Mouse (Mus musculus): Measurements from ENCODE around the gene BC052040. TPM values are rescaled to one million over a fixed set of nuclear protein-coding genes. Genes with fewer than 3 reads are reported as not detected.

The BC052040 gene
- total RNA-seq, 2 experiments from 2014 or later = 5.5 to 16.0 TPM

DNA sequence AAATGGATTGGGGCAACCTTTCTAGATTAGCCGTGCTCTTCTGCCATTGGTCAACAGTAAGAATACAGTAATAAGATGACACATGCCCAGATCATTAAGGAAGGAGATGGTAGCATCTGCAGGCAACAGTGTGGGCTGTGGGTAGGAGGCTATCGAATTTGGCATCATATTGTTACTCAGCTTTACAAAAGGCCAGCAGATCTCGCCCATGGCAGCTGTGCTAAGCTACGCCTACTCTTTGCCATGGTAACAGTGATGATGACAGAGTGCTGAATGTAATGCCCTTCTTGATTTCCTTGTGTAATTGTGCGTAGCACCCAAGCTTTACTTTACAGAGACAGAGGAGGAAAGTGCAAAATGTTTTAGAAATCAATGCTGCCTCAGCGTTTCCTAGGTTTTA lies 106.8 kb downstream of the BC052040 start:
- no peak for ATAC-seq (replicated peaks; ENCODE audit: poor library complexity, severe bottlenecking)

DNA sequence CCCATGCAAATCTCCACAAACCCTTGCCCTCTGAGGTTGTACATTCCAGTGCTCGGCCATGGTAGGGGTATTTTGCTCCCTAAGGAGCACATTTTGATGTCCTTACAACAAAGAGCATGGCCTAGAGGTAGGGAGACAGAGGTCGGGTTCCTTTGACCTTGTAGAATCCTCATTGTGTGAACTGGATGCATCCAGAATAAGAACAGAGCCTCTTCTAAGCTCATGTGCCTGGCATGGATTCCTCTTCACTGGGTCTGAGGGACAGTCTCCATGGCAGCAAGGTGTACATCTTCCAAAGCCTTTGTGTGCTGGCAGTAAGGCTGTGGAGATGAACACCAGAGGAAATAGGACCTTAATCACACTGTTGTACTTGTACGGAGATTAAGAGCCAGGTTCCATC lies 112.3 kb downstream of the BC052040 start:
- no peak for ATAC-seq (replicated peaks; ENCODE audit: poor library complexity, severe bottlenecking)

DNA sequence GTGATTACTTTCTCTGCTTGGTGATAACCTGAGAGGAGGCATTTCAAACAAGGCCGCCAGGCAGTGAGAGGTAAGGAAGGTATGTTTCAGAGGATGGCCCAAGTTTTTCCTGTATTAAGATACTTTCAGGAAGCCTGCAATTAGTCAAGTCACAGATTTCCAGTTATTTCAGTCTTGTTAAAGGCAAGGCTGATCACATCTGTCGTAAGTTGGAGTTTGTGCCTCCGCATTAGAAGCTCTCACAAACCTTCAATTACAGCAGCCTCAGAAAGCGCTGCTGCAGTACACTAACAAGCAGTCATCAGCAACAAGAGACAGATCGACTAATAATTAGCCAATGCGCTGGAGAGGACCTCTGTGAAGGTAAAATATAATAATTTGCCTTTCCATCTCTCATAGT lies 112.9 kb downstream of the BC052040 start:
- ATAC-seq (replicated peaks; ENCODE audit: poor library complexity, severe bottlenecking) = no peak

DNA sequence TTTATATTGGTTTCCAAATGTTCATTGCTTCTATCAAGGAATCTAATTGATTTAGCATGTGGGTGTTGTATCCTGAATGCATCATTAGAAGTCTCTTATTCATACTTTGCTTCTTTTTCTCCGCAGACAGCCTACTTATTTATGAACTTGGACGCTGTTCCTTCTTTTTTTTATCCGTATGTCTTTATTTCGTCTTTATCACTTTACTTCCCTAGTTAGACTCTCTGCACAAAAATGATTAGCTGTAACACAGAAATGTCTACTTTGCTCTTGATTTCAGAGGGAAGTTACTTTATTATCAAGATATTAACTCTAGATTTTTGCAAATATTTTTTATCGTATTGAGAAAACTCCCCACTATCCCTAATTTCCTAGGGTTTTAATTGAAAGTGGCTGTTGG lies 117.5 kb downstream of the BC052040 start:
- no peak for ATAC-seq (replicated peaks; ENCODE audit: poor library complexity, severe bottlenecking)

DNA sequence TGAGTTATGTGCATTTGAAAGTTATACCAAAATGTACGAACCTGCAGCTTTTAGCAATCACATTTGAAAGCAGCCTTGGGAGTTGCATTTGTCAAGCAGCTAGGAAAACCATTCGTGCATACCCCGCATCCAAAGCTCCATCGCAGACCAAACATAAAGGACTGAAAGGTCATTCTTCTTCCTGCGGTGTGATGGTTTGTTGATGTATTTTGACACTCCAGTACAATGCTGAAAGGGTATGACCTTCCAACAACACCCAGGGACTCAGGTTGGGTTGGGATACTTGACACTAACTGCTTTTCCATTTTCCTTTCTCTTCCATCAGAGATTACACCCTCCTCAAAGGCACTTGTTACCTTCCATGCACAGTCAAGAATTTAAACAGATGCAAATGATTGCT lies 121.1 kb downstream of the BC052040 start:
- ATAC-seq (replicated peaks; ENCODE audit: poor library complexity, severe bottlenecking) = no peak

DNA sequence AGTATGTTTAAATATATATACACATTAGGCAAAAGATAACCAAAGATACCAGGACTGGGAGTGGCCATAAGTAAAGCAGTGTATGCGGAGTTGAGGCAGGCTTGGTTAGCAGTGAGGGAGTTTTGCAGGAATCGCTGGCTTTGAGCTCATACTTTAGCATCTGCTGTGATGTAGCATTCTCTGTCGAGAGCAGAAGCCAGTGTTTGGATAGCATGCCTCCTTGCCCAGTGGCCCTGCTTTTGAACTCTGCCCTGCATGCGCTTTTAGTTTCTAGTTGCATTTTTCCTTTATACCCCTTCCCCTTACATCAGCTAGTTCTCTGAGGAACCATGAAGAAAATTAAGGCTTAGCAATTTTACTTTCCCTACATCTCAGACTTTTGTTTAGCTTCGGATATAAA lies 136.0 kb downstream of the BC052040 start:
- ATAC-seq (replicated peaks; ENCODE audit: poor library complexity, severe bottlenecking) = no peak

DNA sequence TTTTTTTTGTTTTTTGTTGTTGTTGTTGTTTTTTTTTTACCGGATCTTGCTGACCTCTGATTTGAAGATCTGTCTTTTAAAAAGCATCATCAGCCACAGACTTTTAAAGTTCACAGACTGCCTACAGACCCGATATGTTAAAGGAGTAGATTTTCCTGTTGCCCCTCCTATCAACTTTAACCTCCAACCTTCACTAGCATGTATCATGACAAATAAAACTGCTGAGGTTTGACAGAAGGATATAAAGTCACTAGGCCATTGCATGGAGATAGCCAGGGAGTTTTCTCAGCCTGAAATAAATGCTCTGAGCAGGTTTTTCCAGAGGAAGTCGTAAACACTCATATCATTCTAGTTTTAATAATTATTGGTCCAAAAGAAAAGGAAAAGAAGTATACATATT lies 136.5 kb downstream of the BC052040 start:
- no peak for ATAC-seq (replicated peaks; ENCODE audit: poor library complexity, severe bottlenecking)

DNA sequence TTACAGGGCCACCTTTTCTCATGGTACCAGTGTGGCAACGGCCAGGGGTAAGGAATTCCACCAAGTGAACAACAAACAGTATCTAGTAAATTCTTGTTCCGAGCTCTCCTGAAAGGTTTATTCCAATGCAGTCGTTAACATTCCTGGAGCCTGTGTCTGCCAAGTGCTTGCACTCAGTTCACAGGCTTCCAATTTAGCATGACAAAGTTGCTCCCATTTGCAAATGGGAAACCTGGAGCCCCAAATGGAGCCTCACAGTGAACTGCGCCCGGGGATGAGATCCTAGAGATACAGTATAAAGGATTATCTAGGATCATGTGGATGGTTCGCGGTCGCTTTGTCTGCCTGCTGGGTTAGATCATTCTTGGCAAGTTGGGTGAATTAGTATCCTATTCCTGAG lies 141.9 kb downstream of the BC052040 start:
- ATAC-seq (replicated peaks; ENCODE audit: poor library complexity, severe bottlenecking) = no peak

DNA sequence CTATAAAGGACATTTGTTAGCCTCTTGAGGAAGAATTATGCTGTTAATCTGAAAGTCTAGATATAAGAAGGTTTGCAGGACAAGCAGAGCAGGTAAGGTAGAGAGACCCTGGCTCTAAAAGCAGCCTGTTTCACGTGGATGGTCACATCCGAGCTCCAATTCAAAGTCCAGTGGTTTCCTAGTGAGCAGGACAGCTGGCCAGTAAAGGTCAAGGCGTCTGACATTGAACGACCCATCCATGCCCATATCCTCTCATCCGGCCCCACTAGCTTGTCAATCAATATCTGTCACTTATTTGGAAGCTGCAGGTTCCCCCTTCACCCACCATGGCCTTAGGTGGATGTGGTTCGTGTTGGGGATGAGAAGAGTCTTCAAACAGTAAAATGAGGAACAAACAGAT lies 142.7 kb downstream of the BC052040 start:
- ATAC-seq (replicated peaks; ENCODE audit: poor library complexity, severe bottlenecking) = no peak

DNA sequence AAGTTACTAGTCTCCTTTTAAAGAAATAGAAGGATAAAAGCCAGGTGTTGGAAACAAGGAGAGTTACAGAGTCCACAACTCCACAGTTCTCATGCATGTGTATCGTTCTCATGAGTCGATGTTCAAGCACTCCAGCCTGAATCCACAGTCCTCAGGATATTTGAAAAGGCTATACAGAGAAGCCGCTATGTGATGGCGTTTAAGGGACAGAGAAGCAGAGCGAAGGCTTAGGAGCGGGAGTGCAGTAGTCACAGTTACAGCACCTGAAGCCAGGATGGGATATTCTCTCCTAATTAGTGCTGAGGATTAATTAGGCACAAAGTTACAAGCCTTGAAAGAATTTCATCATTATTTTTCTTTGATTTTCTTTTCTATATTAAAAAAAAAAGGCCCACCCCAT lies 143.2 kb downstream of the BC052040 start:
- ATAC-seq (replicated peaks; ENCODE audit: poor library complexity, severe bottlenecking) = no peak

DNA sequence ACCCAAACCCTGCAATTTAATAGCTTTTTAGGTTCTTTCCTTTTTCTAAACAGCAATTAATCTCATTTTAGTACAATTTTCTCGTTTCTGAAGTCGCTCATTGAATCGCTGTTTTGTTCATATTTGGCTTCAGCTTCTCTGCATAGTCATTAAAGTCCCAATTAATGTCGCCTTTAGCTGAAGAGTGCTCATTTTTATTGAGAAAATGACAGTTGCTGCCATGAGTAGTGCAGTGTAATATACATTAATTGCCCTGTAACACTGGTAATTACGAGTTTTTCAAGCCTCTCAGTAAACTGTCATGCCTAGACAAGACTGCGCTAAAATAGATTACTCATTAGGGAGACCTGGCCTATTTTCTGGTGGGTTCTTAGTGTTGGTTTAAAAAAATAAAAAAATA lies 144.0 kb downstream of the BC052040 start:
- no peak for ATAC-seq (replicated peaks; ENCODE audit: poor library complexity, severe bottlenecking)

DNA sequence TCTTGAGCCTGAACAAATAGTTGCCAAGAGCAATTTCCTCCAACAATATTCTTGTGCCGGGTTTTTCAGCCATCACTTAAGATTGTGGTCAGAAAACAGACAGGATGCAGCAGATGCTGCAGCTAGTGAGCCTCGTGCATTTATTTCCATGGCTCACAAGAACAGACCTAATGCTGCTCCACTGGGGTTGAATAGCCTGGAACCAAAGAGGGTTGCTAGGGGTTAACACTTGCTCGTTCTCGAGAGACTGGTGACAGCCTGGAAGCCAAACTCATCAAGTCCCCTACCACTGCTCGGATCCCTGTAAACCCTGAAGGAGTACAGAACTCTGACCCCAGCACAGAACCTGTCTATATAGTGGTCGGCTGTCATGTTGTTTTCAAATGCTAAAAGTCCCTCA lies 144.4 kb downstream of the BC052040 start:
- ATAC-seq (replicated peaks; ENCODE audit: poor library complexity, severe bottlenecking) = no peak

DNA sequence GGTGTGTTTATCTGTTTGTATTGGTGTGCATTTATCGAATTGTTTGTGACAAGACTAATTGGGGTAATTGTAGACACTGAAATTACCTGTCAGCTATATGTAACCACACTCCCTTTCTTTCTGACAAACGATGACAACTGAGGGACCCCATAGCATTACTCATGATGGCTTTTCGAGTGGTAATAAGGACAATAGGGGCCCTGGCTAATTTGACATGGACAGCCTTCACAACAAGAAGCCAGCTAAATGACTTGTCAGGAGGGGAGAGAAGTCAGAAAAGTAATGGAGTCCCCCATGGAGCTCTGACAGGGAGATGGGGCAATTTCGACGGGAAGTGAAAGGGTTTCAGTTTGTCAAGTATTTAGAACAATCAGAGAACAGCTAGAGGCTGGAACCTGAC lies 145.3 kb downstream of the BC052040 start:
- ATAC-seq (replicated peaks; ENCODE audit: poor library complexity, severe bottlenecking) = no peak

DNA sequence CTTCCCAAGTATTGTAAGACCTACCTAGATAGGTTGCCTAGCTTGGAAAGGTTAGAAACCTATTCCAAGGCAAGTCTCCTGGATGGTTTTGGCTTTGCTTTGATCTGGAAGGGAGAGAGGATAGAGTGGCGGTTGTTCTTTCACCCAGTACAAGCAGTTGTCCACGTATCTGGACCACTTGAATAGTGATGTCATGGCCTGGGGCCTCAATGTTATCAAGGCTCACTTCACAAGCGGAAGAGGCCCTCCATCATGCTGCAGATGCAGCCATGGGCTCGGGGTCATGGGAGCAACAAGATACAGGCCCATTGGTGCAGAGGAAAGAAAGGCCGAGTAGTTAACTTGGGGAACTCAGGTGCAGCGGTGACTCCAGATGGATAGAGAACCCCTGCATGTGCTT lies 147.1 kb downstream of the BC052040 start:
- no peak for ATAC-seq (replicated peaks; ENCODE audit: poor library complexity, severe bottlenecking)

DNA sequence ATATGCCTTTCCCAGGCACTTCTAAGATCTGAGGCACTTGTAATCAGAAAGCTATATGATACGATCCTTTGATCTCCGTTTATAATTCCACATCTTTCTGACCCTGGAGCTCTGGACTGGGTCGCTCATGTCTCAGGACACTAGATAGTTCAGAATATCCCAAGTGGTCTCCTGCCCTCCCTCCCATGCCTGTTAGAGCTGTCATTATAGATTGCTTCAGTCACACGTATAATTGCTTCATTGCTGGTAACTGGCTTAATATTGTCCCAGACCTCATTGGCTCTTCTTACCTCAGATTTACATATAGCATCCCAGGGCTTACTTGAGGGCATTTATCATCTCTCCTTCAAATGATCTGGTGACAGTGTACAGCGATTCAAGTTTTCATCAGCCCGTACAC lies 149.0 kb downstream of the BC052040 start:
- no peak for ATAC-seq (replicated peaks; ENCODE audit: poor library complexity, severe bottlenecking)

DNA sequence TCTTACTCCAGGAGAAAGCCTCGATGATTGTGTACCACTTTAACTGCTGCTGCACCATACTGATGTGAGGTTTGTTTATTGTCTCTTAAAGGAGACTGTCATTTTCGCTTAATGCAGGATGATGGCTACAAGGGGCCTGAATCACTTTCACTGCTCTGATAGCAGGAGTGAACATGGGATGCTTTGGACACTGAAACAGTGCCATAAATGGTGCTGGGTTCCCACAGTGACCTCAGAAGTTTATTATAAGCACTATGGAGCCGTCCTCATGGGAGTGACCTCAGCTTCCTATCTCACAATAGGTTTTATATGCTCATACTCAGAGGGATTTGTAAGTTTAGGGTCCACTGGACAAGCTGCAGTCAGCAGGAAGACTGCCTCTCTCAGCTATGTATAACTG lies 149.7 kb downstream of the BC052040 start:
- ATAC-seq (replicated peaks; ENCODE audit: poor library complexity, severe bottlenecking) = no peak

DNA sequence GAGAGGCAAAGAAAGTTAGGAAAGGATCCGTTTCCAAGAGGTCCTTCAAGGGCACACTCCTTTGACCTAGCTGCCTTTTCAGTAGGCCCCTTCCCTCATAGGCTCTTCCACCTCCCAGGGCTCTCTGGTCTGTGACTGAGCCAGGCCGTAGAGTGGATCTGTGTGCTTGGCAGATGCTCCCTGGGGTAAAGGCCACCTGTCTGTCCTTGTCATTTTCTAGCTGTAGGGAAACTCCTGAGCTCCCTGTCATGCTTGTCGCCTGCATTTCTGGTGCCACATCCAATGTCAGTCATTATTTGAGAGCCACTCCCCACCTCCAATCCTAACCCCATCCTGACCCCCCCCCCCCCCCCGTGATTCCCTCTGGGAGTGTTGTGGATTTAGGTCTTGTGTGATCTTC lies 151.1 kb downstream of the BC052040 start:
- ATAC-seq (replicated peaks; ENCODE audit: poor library complexity, severe bottlenecking) = no peak

DNA sequence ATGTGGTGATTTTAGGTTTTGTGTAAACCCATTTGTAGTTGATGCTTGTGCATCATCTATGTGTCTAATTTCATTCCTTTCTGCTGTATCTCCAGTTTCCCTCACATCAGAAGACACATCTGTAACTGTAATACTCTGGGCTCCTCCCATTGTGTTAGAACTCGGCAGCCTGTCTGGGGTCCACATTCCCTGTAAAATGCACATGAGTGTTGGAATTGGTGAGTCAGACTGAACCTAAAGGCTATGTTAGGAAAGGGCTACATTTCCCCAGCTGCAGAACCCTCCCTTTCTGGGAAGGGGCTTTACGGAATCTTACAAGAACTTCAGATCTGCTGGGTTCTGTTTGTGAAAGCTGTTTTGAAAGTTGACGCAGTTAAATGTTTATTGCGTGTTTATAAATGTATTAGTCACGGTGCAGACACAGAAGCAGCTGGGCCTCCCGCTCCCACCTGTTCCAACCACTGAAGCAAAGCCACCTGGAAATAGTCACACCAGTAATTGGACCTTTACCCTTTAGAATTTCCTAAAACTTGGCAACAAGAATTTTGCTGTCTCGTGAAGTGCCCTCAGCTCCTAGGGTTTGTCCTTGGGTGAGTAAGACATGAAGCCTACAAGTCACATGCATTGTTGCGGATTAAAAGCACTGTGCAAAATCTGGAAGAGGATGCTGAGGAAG lies 151.6 kb downstream of the BC052040 start:
- ATAC-seq (replicated peaks; ENCODE audit: poor library complexity, severe bottlenecking) = no peak

DNA sequence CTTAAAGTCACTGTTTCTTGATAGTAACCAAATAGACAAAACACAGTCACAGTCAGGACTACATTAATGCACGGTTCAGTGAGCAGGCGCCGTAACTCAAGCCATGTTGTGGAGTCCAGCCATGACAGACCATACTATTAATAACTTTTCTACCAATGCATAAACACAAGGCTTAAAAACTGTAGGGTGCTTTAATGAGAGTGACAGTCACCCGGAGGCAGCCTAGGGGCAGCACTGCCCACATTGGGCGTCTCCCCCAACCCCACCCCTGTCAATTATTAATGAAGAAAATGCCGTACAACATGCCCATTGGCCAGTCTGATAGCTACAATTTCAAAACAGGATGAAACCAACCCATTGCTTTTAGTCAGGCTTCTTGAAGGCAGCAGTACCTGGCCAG lies 153.3 kb downstream of the BC052040 start:
- ATAC-seq (replicated peaks; ENCODE audit: poor library complexity, severe bottlenecking) = no peak

DNA sequence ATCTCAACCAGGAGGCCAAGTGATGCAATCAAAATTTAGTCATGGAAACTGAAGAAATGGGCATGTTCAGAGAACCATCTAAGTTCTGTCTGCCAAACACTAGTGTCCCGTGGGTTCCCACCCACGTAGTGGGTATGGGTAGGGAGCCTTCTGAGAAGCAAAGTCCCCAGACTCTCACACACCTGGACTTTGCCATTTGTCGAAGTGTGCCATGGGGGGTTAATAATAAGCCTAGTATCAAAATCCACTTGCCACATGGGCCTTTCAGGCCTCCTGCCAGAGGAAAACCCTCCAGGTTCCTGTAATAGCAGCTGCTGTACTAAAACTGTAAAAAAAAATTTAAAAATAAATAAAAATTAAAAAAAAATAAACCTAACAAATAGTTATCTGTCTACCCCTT lies 154.9 kb downstream of the BC052040 start:
- ATAC-seq (replicated peaks; ENCODE audit: poor library complexity, severe bottlenecking) = no peak

DNA sequence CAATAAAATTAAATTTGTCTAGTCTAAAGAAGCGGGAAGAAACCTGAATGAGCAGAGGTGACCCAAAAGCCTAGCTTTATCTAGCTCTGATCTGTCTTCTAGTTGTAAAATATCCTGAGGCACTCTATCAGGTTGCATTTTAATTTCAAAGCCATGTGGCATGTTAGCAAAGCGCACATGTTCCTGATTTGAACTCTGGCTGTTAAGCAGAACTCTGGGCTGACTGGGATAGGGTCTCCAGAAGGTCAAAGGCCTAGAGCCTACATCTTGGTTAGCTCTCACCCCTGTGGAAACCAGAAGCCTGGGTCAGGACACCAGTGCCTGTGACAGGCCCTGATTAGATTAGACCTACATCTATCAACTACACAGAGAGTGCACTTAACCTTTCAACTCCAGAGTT lies 156.4 kb downstream of the BC052040 start:
- ATAC-seq (replicated peaks; ENCODE audit: poor library complexity, severe bottlenecking) = no peak

DNA sequence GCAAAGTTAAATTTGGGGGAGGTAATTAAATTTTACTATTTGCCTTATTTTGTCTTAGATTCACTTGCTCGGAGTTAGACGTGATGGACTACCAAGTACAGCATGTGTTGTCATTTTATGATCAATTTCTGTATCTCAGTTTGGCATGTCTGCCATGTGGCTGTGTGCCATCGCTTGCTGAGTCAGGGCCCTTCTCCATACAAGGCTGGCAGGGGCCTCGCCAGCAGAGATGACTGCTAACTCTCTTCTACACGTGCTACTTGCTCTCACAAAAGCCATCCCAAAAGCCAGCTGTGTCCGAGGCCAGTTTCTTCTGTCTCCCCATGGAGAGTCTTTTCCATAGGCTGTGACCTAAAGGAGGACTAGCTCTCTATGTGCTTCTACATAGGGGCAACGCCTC lies 160.5 kb downstream of the BC052040 start:
- ATAC-seq (replicated peaks; ENCODE audit: poor library complexity, severe bottlenecking) = no peak

DNA sequence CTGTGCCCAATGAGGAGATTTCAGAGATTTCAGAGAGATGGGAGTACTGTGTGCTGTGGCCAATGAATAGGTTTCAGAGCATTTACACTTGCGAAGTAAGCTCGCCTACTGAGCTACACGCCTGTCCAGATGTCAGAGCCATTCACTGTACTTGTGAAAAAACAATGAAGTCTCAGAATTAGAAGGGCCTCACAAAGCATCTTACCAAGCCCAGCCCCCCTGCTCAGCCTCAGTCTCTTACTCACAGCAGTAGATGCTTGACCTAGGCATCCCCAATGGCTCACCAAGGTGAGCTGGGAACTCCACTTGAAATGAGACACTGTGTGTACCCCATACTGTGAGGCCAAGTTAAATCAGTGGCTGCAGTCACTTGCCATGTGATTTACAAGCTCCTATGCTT lies 166.1 kb downstream of the BC052040 start:
- no peak for ATAC-seq (replicated peaks; ENCODE audit: poor library complexity, severe bottlenecking)

Measured in granulocyte monocyte progenitor cell, adult 5-6 weeks (primary cell).